Mouse (Mus musculus) heart, embryonic 13.5 days (tissue): ENCODE results near the gene Clec2l. TPM values are rescaled to one million over a fixed set of nuclear protein-coding genes. Genes with fewer than 3 reads are reported as not detected.
"Not testable (repeated sequence)": the region's sequence is repeated elsewhere in the genome, so short reads cannot be mapped to it uniquely, and the experiment has no call there.

Source experiments
- ATAC-seq: fragments of 200-750 bp; cut with Nextera tagmentation; 2 replicates; pipeline ENCODE4 v1.8.0; 2017; ENCODE audit warnings: moderate TSS enrichment; ENCODE audit not compliant: insufficient number of reproducible peaks, low FRiP score, low TSS enrichment; ENCODE audit errors: extremely low read depth
- H3K27ac ChIP-seq: fragments of 300-500 bp; sonication (generic); replicated peaks from 2 replicates; pipeline ENCODE4 v1.5.1; 2015; ENCODE audit warnings: moderate library complexity, mild to moderate bottlenecking, inconsistent platforms
- H3K27me3 ChIP-seq: fragments of 300-500 bp; sonication (generic); replicated peaks from 2 replicates; pipeline ENCODE4 v1.6.1; 2015; ENCODE audit warnings: mild to moderate bottlenecking, inconsistent platforms
- H3K36me3 ChIP-seq: fragments of 300-500 bp; sonication (generic); 2 replicates; pipeline ENCODE4 v1.6.1; 2015; ENCODE audit warnings: mild to moderate bottlenecking, inconsistent platforms
- H3K4me1 ChIP-seq: fragments of 300-500 bp; sonication (generic); 2 replicates; pipeline ENCODE4 v1.6.1; 2015; ENCODE audit warnings: inconsistent platforms
- H3K4me2 ChIP-seq: fragments of 300-500 bp; sonication (generic); 2 replicates; pipeline ENCODE4 v1.6.1; 2015; ENCODE audit warnings: inconsistent platforms, mild to moderate bottlenecking, moderate library complexity
- H3K4me3 ChIP-seq: fragments of 300-500 bp; sonication (generic); 2 replicates; pipeline ENCODE4 v1.5.1; 2015; ENCODE audit warnings: moderate library complexity, mild to moderate bottlenecking, inconsistent platforms
- H3K9ac ChIP-seq: fragments of 300-500 bp; sonication (generic); 2 replicates; pipeline ENCODE4 v1.6.1; 2015; ENCODE audit warnings: inconsistent platforms, mild to moderate bottlenecking, moderate library complexity
- H3K9me3 ChIP-seq: fragments of 300-500 bp; sonication (generic); 2 replicates; pipeline ENCODE4 v1.6.1; 2016; ENCODE audit warnings: inconsistent platforms
- WGBS: fragments of 180-500 bp; shearing (Covaris S2); methylation state at CpG from one replicate; pipeline ENCODE4 v1.1.7; 2015; ENCODE audit warnings: mixed read lengths; 5-methylcytosine and 5-hydroxymethylcytosine counted together
- polyA plus RNA-seq: library from polyadenylated mRNA; unstranded; fragments of >200 nt; fragmentation: Nextera tagmentation; extraction: Ambion mirVana; gene quantifications from 2 replicates; pipeline ENCODE4 v1.2.1, GENCODE M21; 2015

Gene Clec2l
- polyA plus RNA-seq, 1 experiment from 2014 or later: 0.86 TPM

GRCm38 (mm10) chr6:38636852-38637618 is 25.8 kb upstream of the Clec2l start, which contains the start of gene Klrg2:
Gene Klrg2, minus strand, starts transcription at chr6:38637242.
- H3K4me3 ChIP-seq: peak within 1 kb of the TSS; percentile 62
- H3K27me3 ChIP-seq: peaks cover 96% of the 10 kb centered on the region
- peak; percentile 48; the same call in 1 of the 2 replicates for ATAC-seq
- H3K4me1 ChIP-seq: peaks cover 23% of the 10 kb centered on the region
- H3K9me3 ChIP-seq: no peaks in the 10 kb centered on the region
- H3K27ac ChIP-seq: no peak within 1 kb of the TSS
- H3K9ac ChIP-seq: peak within 1 kb of the TSS; percentile 76
- H3K4me2 ChIP-seq: peak within 1 kb of the TSS; percentile 96
- 2% methylated on average over 60 of the region's 60 CpGs for WGBS
- no peaks in the 10 kb centered on the region for H3K36me3 ChIP-seq

- Histone ChIP-seq H3K4me2 (no peak overlapping the region), H3K36me3 (no peaks in the 10 kb centered on the region), H3K27ac (no peak overlapping the region), H3K27me3 (peaks cover 81% of the 10 kb centered on the region), H3K4me3 (no peak overlapping the region), H3K4me1 (peaks cover 33% of the 10 kb centered on the region), H3K9me3 (no peaks in the 10 kb centered on the region; the same call in 1 of the 2 replicates), H3K9ac (no peak overlapping the region)
- WGBS: 69% methylated on average over 11 of the region's 11 CpGs
- ATAC-seq: no peak
These were observed 22.5 kb upstream of the Clec2l start for GRCm38 (mm10) chr6:38640401-38640800.

- Histone ChIP-seq H3K27ac (no peak overlapping the region), H3K9ac (no peak overlapping the region), H3K4me2 (no peak overlapping the region), H3K4me1 (peaks cover 25% of the 10 kb centered on the region), H3K9me3 (no peaks in the 10 kb centered on the region; the same call in 1 of the 2 replicates), H3K27me3 (peaks cover 78% of the 10 kb centered on the region), H3K36me3 (no peaks in the 10 kb centered on the region), H3K4me3 (no peak overlapping the region)
- no peak for ATAC-seq
- WGBS: 65% methylated on average over 5 of the region's 5 CpGs
These were observed 21.6 kb upstream of the Clec2l start for GRCm38 (mm10) chr6:38641228-38641627.

- H3K27ac ChIP-seq: no peak overlapping the region
- no peak overlapping the region for H3K4me3 ChIP-seq
- peaks cover 73% of the 10 kb centered on the region for H3K27me3 ChIP-seq
- WGBS: 49% methylated on average over 5 of the region's 5 CpGs
- no peak for ATAC-seq
- H3K9ac ChIP-seq: no peak overlapping the region
- no peaks in the 10 kb centered on the region for H3K36me3 ChIP-seq
- no peaks in the 10 kb centered on the region; the same call in 1 of the 2 replicates for H3K9me3 ChIP-seq
- no peak overlapping the region for H3K4me2 ChIP-seq
- H3K4me1 ChIP-seq: peaks cover 21% of the 10 kb centered on the region
These were observed 21.2 kb upstream of the Clec2l start for GRCm38 (mm10) chr6:38641645-38642044.

- no peak for ATAC-seq
- Histone ChIP-seq H3K4me1 (peaks cover 12% of the 10 kb centered on the region), H3K9me3 (no peaks in the 10 kb centered on the region; the same call in 1 of the 2 replicates), H3K27me3 (peaks cover 72% of the 10 kb centered on the region), H3K4me3 (no peak overlapping the region), H3K27ac (no peak overlapping the region), H3K4me2 (no peak overlapping the region), H3K9ac (no peak overlapping the region), H3K36me3 (no peaks in the 10 kb centered on the region)
- WGBS: 47% methylated on average over 5 of the region's 5 CpGs
These were observed 20.3 kb upstream of the Clec2l start for GRCm38 (mm10) chr6:38642593-38642992.

- H3K9me3 ChIP-seq: no peaks in the 10 kb centered on the region; the same call in 1 of the 2 replicates
- peaks cover 69% of the 10 kb centered on the region for H3K27me3 ChIP-seq
- no peak for ATAC-seq
- H3K4me3 ChIP-seq: no peak overlapping the region
- H3K27ac ChIP-seq: no peak overlapping the region
- no peak overlapping the region for H3K4me2 ChIP-seq
- H3K4me1 ChIP-seq: peaks cover 11% of the 10 kb centered on the region; the same call in 1 of the 2 replicates
- WGBS: 70% methylated on average over 3 of the region's 3 CpGs
- no peak overlapping the region for H3K9ac ChIP-seq
- H3K36me3 ChIP-seq: no peaks in the 10 kb centered on the region
These were observed 19.8 kb upstream of the Clec2l start for GRCm38 (mm10) chr6:38643039-38643438.

- Histone ChIP-seq H3K4me2 (no peak overlapping the region), H3K36me3 (no peaks in the 10 kb centered on the region), H3K4me1 (no peaks in the 10 kb centered on the region), H3K9me3 (peaks cover 4% of the 10 kb centered on the region; the same call in 1 of the 2 replicates), H3K27ac (no peak overlapping the region), H3K9ac (no peak overlapping the region), H3K4me3 (no peak overlapping the region), H3K27me3 (0 out of 2 replicates have a peak, but pooled peaks cover 20% of the 10 kb centered on the region)
- 68% methylated on average over 3 of the region's 3 CpGs for WGBS
- no peak for ATAC-seq
These were observed 13.3 kb upstream of the Clec2l start for GRCm38 (mm10) chr6:38649545-38649944.

GRCm38 (mm10) chr6:38650263-38650937 is 12.5 kb upstream of the Clec2l start:
- no peaks in the 10 kb centered on the region for H3K4me1 ChIP-seq
- 38% methylated on average over 14 of the region's 14 CpGs for WGBS
- no peak overlapping the region for H3K4me3 ChIP-seq
- H3K4me2 ChIP-seq: no peak overlapping the region
- H3K27me3 ChIP-seq: 0 out of 2 replicates have a peak, but pooled peaks cover 14% of the 10 kb centered on the region
- ATAC-seq: no peak
- H3K27ac ChIP-seq: no peak overlapping the region
- H3K9ac ChIP-seq: no peak overlapping the region
- H3K9me3 ChIP-seq: peaks cover 4% of the 10 kb centered on the region; the same call in 1 of the 2 replicates
- no peaks in the 10 kb centered on the region for H3K36me3 ChIP-seq

- H3K9ac ChIP-seq: no peak overlapping the region
- 79% methylated on average over 4 of the region's 4 CpGs for WGBS
- peaks cover 13% of the 10 kb centered on the region for H3K4me1 ChIP-seq
- H3K9me3 ChIP-seq: no peaks in the 10 kb centered on the region
- no peak for ATAC-seq
- peaks cover 69% of the 10 kb centered on the region for H3K27me3 ChIP-seq
- no peak overlapping the region for H3K4me2 ChIP-seq
- no peaks in the 10 kb centered on the region for H3K36me3 ChIP-seq
- no peak overlapping the region for H3K27ac ChIP-seq
- no peak overlapping the region for H3K4me3 ChIP-seq
These were observed 1.2 kb upstream of the Clec2l start for GRCm38 (mm10) chr6:38661626-38662025.

- Histone ChIP-seq H3K4me1 (peaks cover 6% of the 10 kb centered on the region; the same call in 1 of the 2 replicates), H3K27me3 (peaks cover 36% of the 10 kb centered on the region), H3K36me3 (no peaks in the 10 kb centered on the region), H3K9ac (no peak overlapping the region), H3K4me2 (no peak overlapping the region), H3K4me3 (no peak overlapping the region), H3K9me3 (no peaks in the 10 kb centered on the region), H3K27ac (no peak overlapping the region)
- ATAC-seq: no peak
- WGBS: 67% methylated on average over 6 of the region's 6 CpGs
These were observed 6.7 kb downstream of the Clec2l start for GRCm38 (mm10) chr6:38669580-38669979.

GRCm38 (mm10) chr6:38670488-38670887 is 7.6 kb downstream of the Clec2l start:
- ATAC-seq, H3K9ac ChIP-seq, H3K36me3 ChIP-seq, H3K4me1 ChIP-seq, H3K4me2 ChIP-seq, H3K27ac ChIP-seq, H3K4me3 ChIP-seq, H3K9me3 ChIP-seq: not testable (repeated sequence)
- H3K27me3 ChIP-seq: peaks cover 27% of the 10 kb centered on the region
- whole genome bisulfite sequencing: 68% methylated on average over 1 of the region's 1 CpGs
